Mouse (Mus musculus): ENCODE data around the gene Upk3bl.

GRCm38 (mm10) chr5:136007745-136008144, 46.5 kb upstream of the Upk3bl start:
- TF ChIP-seq POLR2A (IDR thresholded peaks at IDR 0.05; ENCODE audit: insufficient read depth, low read length) (no peak), CTCF (IDR thresholded peaks at IDR 0.05; ENCODE audit: low read depth, low read length) (no peak)

Data from ES-Bruce4 (cell line).